Mouse (Mus musculus) heart, embryonic 10.5 days (tissue): ENCODE measurements around the gene Pdzk1. TPM values are rescaled to one million over a fixed set of nuclear protein-coding genes. Genes with fewer than 3 reads are reported as not detected.

ENCODE experiments used
- polyA plus RNA-seq: library from polyadenylated mRNA; unstranded; fragments of >200 nt; fragmentation: Nextera tagmentation; extraction: Ambion mirVana; gene quantifications from 2 replicates; pipeline ENCODE4 v1.2.1, GENCODE M21; 2016

Gene Pdzk1
- polyA plus RNA-seq, 1 experiment from 2014 or later: 0.98 TPM

Other genes starting within 250 kb of the Pdzk1 start
- gene Polr3gl, start 235.1 kb upstream of the Pdzk1 start, polyA plus RNA-seq: 37.1 and 37.2 TPM in 2 replicates
- 6.8 and 10.4 TPM in 2 replicates for gene Ankrd34a, start 232.6 kb upstream of the Pdzk1 start, polyA plus RNA-seq
- gene Lix1l, start 228.1 kb upstream of the Pdzk1 start, polyA plus RNA-seq: 4.7 and 4.8 TPM in 2 replicates
- 112 and 150 TPM in 2 replicates for gene Rbm8a, start 199.4 kb upstream of the Pdzk1 start, polyA plus RNA-seq
- gene Pex11b, start 193.9 kb upstream of the Pdzk1 start, polyA plus RNA-seq: 37.1 and 39.0 TPM in 2 replicates
- 0.10 and 0.26 TPM in 2 replicates for gene Gm42957, start 193.8 kb upstream of the Pdzk1 start, polyA plus RNA-seq
- 0.74 and 0.84 TPM in 2 replicates for gene Itga10, start 183.7 kb upstream of the Pdzk1 start, polyA plus RNA-seq
- gene Ankrd35, start 159.2 kb upstream of the Pdzk1 start, polyA plus RNA-seq: 0.14 TPM in 2 replicates
- 41.8 and 43.4 TPM in 2 replicates for gene Pias3, start 132.9 kb upstream of the Pdzk1 start, polyA plus RNA-seq
- 7.1 and 8.5 TPM in 2 replicates for gene Nudt17, start 120.7 kb upstream of the Pdzk1 start, polyA plus RNA-seq
- gene Polr3c, start 101.7 kb upstream of the Pdzk1 start, polyA plus RNA-seq: 37.7 and 41.0 TPM in 2 replicates
- 47.9 and 59.6 TPM in 2 replicates for gene Rnf115, start 101.6 kb upstream of the Pdzk1 start, polyA plus RNA-seq
- gene Cd160, start 67 bp downstream of the Pdzk1 start, polyA plus RNA-seq: 0.06 TPM in 1 of 2 replicates, not detected in the other
- 57.3 and 133 TPM in 2 replicates for gene Gja5, start 75.4 kb downstream of the Pdzk1 start, polyA plus RNA-seq
- gene Gpr89, start 76.1 kb downstream of the Pdzk1 start, polyA plus RNA-seq: 31.7 and 37.8 TPM in 2 replicates
- gene Gja8, start 96.7 kb downstream of the Pdzk1 start, polyA plus RNA-seq: not detected in 2 replicates